Mouse (Mus musculus) forebrain, embryonic 16.5 days (tissue): ENCODE results near the gene Sec24b. TPM values are rescaled to one million over a fixed set of nuclear protein-coding genes. Genes with fewer than 3 reads are reported as not detected.
A peak's percentile ranks its signal among the peaks of the same experiment; 100 is the strongest.

Source experiments
- ATAC-seq: fragments of 200-750 bp; cut with Nextera tagmentation; 2 replicates; pipeline ENCODE4 v1.8.0; 2017; ENCODE audit warnings: mild to moderate bottlenecking, moderate library complexity
- H3K27ac ChIP-seq: fragments of 300-500 bp; sonication (generic); 2 replicates; pipeline ENCODE4 v1.5.1; 2014; ENCODE audit warnings: low read length, control low read depth
- H3K27me3 ChIP-seq: fragments of 300-500 bp; sonication (generic); replicated peaks from 2 replicates; pipeline ENCODE4 v1.6.1; 2014; ENCODE audit warnings: low read length; ENCODE audit not compliant: control insufficient read depth, insufficient read depth
- H3K36me3 ChIP-seq: fragments of 300-500 bp; sonication (generic); 2 replicates; pipeline ENCODE4 v1.6.1; 2014; ENCODE audit not compliant: control insufficient read depth, insufficient read depth
- H3K4me1 ChIP-seq: fragments of 300-500 bp; sonication (generic); replicated peaks from 2 replicates; pipeline ENCODE4 v1.6.1; 2014; ENCODE audit warnings: low read length; ENCODE audit not compliant: control insufficient read depth, insufficient read depth
- H3K4me2 ChIP-seq: fragments of 300-500 bp; sonication (generic); 2 replicates; pipeline ENCODE4 v1.6.1; 2014; ENCODE audit warnings: mild to moderate bottlenecking, low read length, control low read depth
- H3K4me3 ChIP-seq: fragments of 300-500 bp; sonication (generic); replicated peaks from 2 replicates; pipeline ENCODE4 v1.5.1; 2014; ENCODE audit warnings: mild to moderate bottlenecking, low read length, control low read depth
- H3K9ac ChIP-seq: fragments of 300-500 bp; sonication (generic); replicated peaks from 2 replicates; pipeline ENCODE4 v1.6.1; 2014; ENCODE audit warnings: low read depth, low read length, control low read depth
- H3K9me3 ChIP-seq: fragments of 300-500 bp; sonication (generic); 2 replicates; pipeline ENCODE4 v1.6.1; 2016; ENCODE audit warnings: low read length; ENCODE audit not compliant: control insufficient read depth
- WGBS: fragments of 180-500 bp; shearing (Covaris S2); extraction: QIAGEN DNeasy Blood & Tissue Kit; methylation state at CpG from one replicate; pipeline ENCODE4 v1.1.7; 2014; 5-methylcytosine and 5-hydroxymethylcytosine counted together
- polyA plus RNA-seq: library from polyadenylated mRNA; unstranded; fragments of >200 nt; fragmentation: Nextera tagmentation; extraction: Ambion mirVana; gene quantifications from 2 replicates; pipeline ENCODE4 v1.2.1, GENCODE M21; 2015

Sec24b gene
- polyA plus RNA-seq, 1 experiment from 2014 or later, result 33.6 TPM

DNA sequence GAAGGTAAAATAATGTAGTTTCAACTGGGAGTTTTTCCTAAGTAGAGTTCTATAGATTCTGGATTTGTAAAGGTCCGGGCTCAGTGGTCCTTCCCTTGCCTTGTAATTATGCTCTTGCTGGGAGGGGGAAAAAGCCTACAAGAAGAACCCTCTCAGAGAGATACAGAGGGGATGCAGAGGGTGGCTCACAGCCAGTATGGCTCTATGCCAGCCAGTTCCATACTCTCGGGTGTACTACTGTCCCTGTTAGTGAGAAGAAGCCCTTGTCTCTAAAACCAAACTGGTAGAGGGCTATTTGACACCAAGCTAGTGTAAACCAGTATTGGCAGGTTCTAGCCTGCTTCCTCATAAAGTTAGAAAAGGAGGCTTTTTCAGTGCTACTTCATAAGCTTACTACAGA, 22.0 kb upstream of the Sec24b start:
- Histone ChIP-seq H3K36me3 (no peaks in the 10 kb centered on the region), H3K4me1 (no peaks in the 10 kb centered on the region), H3K4me3 (no peak overlapping the region), H3K9me3 (no peaks in the 10 kb centered on the region), H3K27me3 (no peaks in the 10 kb centered on the region), H3K9ac (no peak overlapping the region), H3K4me2 (no peak overlapping the region), H3K27ac (no peak overlapping the region)
- WGBS, result 32% methylated on average over 2 of the region's 2 CpGs
- ATAC-seq, result no peak

DNA sequence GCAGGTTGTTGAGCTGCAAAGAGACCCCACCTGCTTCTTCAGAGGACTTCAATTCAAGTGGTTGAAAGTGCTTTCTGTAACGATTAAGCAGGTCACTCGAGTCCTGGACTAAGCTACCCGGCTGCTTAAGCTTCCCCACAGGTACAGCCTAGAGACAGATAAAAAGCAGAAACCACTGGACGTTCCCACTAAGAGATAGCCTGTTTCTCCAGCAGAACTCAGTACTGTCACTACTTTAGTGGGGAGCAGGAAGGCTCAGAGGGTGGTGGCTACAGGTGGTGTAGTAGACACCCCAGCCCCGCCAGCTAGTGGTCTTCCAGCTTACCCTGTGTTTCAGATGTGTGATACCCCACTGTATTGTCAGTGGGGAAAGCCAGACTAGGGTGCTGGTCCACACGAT, 19.3 kb upstream of the Sec24b start:
- no peak for ATAC-seq

DNA sequence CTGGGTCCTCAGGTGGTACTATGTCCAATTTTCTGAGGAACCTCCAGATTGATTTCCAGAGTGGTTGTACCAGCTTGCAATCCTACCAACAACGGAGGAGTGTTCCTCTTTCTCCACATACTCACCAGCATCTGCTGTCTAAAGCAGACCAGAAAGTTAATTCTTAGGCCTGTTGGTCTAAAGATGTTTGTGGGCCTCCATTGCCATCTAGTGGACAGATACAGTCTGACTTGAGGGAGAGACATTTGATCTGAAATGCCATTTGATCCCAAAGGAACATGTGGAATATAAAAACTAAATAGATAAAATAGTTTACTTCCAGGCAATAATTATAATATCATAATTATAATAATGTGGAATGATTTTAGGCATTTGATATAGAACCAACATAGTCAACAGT, 18.4 kb upstream of the Sec24b start:
- WGBS, result 3% methylated on average over 1 of the region's 1 CpGs
- no peaks in the 10 kb centered on the region for H3K27me3 ChIP-seq
- H3K36me3 ChIP-seq, result no peaks in the 10 kb centered on the region
- ATAC-seq, result peak; percentile 78
- no peak overlapping the region for H3K4me2 ChIP-seq
- no peak overlapping the region for H3K27ac ChIP-seq
- no peaks in the 10 kb centered on the region for H3K9me3 ChIP-seq
- no peak overlapping the region for H3K4me3 ChIP-seq
- H3K9ac ChIP-seq, result no peak overlapping the region
- H3K4me1 ChIP-seq, result no peaks in the 10 kb centered on the region

More for the DNA sequence above, 19.3 kb upstream of the Sec24b start:
- Histone ChIP-seq H3K9me3 (no peaks in the 10 kb centered on the region), H3K36me3 (no peaks in the 10 kb centered on the region), H3K4me2 (no peak overlapping the region), H3K27ac (no peak overlapping the region), H3K4me3 (no peak overlapping the region), H3K9ac (no peak overlapping the region), H3K27me3 (no peaks in the 10 kb centered on the region), H3K4me1 (no peaks in the 10 kb centered on the region)
- WGBS, result 81% methylated on average over 6 of the region's 6 CpGs

DNA sequence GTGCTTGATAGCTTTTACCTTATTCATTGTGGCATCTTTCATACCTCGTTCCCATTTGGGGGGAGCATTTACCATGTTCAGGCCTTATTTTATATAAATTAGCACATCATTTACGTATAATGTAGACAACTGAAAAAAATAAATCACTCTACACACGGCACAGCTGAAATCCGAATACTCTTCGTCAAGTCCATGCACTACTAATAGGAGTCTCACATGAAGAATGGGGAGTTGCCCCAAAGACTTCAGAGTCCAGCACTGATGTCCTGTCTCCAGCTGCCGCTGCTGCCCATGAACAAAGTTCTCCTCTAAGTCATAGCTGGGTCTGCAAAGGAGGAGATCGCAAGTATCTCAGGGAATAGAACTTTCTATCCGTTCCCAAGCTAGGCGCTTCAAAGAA, 15.9 kb upstream of the Sec24b start:
- Histone ChIP-seq H3K9ac (no peak overlapping the region), H3K4me3 (no peak overlapping the region), H3K27me3 (no peaks in the 10 kb centered on the region), H3K4me2 (no peak overlapping the region), H3K9me3 (no peaks in the 10 kb centered on the region), H3K4me1 (no peaks in the 10 kb centered on the region), H3K27ac (no peak overlapping the region), H3K36me3 (no peaks in the 10 kb centered on the region)
- no peak for ATAC-seq
- 90% methylated on average over 9 of the region's 9 CpGs for WGBS

DNA sequence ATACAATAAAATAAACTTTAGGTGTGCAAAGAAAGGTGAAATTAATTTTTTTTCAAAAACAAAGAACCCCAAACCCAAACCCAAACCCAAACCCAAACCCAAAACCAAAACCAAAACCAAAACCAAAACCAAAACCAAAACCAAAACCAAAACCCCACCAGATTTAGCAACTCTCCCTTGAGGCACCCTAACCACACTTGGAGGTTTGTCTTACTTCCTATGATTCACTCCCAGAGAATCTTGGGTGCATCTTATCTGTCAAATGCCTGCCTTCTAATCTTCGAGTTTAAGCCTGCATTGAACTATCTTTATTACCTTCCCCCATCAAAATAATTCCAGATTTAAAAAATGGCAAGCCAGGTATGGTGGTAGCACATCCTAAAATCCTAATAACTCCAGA, 14.4 kb upstream of the Sec24b start:
- ATAC-seq, result no peak

DNA sequence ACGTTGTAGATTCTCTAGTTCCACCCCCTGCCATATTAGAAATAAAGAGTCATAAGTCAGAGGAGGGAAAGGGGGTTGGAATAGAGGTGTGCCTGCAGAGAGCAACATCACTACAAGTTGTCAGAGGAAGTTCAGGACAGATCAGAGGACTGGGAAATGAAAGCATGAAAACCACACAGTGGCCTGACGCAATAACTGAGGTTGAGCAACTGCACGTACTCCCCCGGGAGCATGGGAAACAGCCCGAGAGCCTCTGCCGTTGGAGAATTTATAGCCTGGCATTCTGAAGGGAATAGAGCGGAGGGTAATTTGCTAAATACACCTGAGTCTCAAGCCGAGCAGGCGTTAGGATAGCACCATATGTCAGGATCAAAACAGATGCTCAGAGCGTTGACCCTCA, 11.7 kb upstream of the Sec24b start:
- H3K27ac ChIP-seq, result no peak overlapping the region
- no peaks in the 10 kb centered on the region for H3K4me1 ChIP-seq
- H3K27me3 ChIP-seq, result no peaks in the 10 kb centered on the region
- ATAC-seq, result no peak
- H3K4me3 ChIP-seq, result no peak overlapping the region
- H3K9ac ChIP-seq, result no peak overlapping the region
- H3K36me3 ChIP-seq, result no peaks in the 10 kb centered on the region
- 78% methylated on average over 10 of the region's 10 CpGs for WGBS
- no peak overlapping the region for H3K4me2 ChIP-seq
- no peaks in the 10 kb centered on the region for H3K9me3 ChIP-seq

More for the DNA sequence above, 14.4 kb upstream of the Sec24b start:
- no peak overlapping the region for H3K4me3 ChIP-seq
- H3K27me3 ChIP-seq, result no peaks in the 10 kb centered on the region
- H3K36me3 ChIP-seq, result no peaks in the 10 kb centered on the region
- H3K27ac ChIP-seq, result no peak overlapping the region
- no peak overlapping the region for H3K4me2 ChIP-seq
- H3K9ac ChIP-seq, result no peak overlapping the region
- 67% methylated on average over 1 of the region's 1 CpGs for WGBS
- H3K9me3 ChIP-seq, result no peaks in the 10 kb centered on the region
- no peaks in the 10 kb centered on the region for H3K4me1 ChIP-seq

DNA sequence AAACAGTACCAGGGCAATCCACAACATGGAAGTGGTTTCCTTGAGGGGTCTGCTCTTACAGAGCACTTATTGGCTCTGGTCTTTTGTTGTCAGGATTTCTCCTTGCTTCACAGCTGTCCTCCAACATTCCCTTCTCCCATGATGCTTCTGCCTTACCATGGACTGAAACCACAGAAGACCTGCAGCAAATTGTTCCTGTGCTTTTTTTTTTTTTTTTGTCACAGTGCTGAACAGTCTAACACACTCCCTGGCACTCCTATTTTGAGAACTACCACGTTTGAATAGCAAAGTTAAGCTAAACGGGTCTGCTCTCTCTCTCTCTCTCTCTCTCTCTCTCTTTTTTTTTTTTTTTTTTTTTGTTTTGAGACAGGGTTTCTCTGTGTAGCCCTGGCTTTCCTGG, 10.6 kb upstream of the Sec24b start:
- Histone ChIP-seq H3K4me2 (no peak overlapping the region), H3K4me3 (no peak overlapping the region), H3K9ac (no peak overlapping the region), H3K36me3 (no peaks in the 10 kb centered on the region), H3K27ac (no peak overlapping the region), H3K27me3 (no peaks in the 10 kb centered on the region), H3K9me3 (no peaks in the 10 kb centered on the region), H3K4me1 (no peaks in the 10 kb centered on the region)
- WGBS, result 67% methylated on average over 2 of the region's 2 CpGs
- ATAC-seq, result no peak

DNA sequence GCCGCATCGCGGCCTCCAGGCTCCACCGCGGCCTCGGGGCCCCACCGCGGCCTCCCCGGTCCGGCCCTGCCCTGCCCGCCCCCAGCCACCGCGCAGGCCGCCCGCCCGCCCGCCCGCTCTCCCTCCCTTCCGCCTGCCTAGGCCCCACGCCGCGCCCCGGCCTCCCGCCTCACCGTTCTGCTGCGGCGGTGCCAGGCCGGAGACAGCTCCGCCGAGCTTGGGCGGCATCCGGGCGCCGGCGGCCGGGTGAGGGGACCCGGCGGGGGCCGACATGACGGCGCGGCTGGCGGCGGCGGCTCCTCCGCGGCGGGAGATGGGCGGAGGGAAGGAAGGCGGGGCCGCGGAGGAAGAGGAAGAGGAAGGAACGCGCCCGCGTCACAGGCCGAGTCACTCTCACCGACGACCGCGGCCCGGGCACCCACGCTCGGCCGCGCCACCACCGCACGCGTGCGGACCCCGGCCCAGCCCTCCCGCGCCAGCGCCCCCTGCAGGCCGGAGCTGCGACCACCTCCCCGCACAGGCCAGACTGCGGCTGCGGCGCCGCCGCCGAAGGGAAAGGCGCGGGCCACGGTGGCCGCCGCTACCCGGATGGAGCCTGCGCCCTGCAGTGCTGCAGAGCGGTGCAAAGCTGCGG, 840 bp downstream of the Sec24b start:
- ATAC-seq, result peak; percentile 97
- Histone ChIP-seq H3K4me3 (peak overlapping the region; percentile 91), H3K4me1 (peaks cover 30% of the 10 kb centered on the region), H3K9ac (peak overlapping the region; percentile 97), H3K9me3 (no peaks in the 10 kb centered on the region), H3K4me2 (peak overlapping the region; percentile 98), H3K27ac (peak overlapping the region; percentile 82), H3K36me3 (no peaks in the 10 kb centered on the region), H3K27me3 (no peaks in the 10 kb centered on the region)
- WGBS, result 0% methylated on average over 50 of the region's 92 CpGs

DNA sequence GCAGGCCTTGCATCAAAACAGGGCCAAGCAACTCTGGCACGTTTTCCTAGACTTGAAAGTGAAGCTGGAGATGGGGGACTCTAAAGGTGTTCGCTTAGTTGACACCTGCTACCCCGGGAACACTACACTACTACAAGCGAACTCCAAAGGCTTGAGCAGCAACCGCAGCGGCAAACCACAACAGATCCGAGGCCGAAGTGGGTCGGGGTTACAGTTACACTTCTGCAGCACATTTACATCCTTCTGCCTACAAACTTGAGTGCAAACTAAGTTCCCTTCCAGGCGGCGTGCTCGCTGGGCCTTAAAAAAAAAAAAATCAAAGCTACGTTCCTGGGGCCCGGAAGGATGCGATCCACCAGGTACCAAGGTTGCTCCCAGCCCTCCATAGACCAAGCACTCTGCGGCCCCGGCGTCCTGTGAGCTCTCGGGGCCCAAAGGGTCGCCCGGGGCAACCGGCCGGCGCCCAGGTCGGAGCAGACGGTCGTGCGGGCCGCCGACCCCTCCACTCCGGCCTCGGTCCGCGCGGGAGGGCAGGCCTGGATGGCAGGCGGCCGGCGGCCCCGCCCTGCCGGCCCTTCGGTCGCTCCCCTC, 1.5 kb downstream of the Sec24b start:
- Histone ChIP-seq H3K9me3 (no peaks in the 10 kb centered on the region), H3K9ac (peak overlapping the region; percentile 97), H3K36me3 (no peaks in the 10 kb centered on the region), H3K4me1 (peaks cover 30% of the 10 kb centered on the region), H3K4me2 (peak overlapping the region; percentile 68), H3K27ac (peak overlapping the region; percentile 82), H3K4me3 (peak overlapping the region; percentile 91), H3K27me3 (no peaks in the 10 kb centered on the region)
- ATAC-seq, result no peak; the same call in 1 of the 2 replicates
- under 1% methylated on average over 41 of the region's 42 CpGs for WGBS
